Mouse (Mus musculus) embryonic facial prominence, embryonic 14.5 days (tissue): Measurements from ENCODE around the gene Syne4. TPM values are rescaled to one million over a fixed set of nuclear protein-coding genes. Genes with fewer than 3 reads are reported as not detected.
A peak's percentile ranks its signal among the peaks of the same experiment; 100 is the strongest.

Experiments
- ATAC-seq: fragments of 200-750 bp; cut with Nextera tagmentation; 2 replicates; pipeline ENCODE4 v1.8.0; 2017; ENCODE audit warnings: low read depth, moderate number of reproducible peaks, moderate TSS enrichment
- DNase-seq: peaks from one replicate; pipeline ENCODE4 v3.0.0-alpha.2; 2015; ENCODE audit warnings: low spot score
- H3K27ac ChIP-seq: fragments of 300-500 bp; sonication (generic); replicated peaks from 2 replicates; pipeline ENCODE4 v1.5.1; 2014; ENCODE audit warnings: low read depth, mild to moderate bottlenecking, low read length, moderate library complexity
- H3K27me3 ChIP-seq: fragments of 300-500 bp; sonication (generic); replicated peaks from 2 replicates; pipeline ENCODE4 v1.6.1; 2014; ENCODE audit warnings: low read length; ENCODE audit not compliant: control insufficient read depth, insufficient read depth
- H3K36me3 ChIP-seq: fragments of 300-500 bp; sonication (generic); 2 replicates; pipeline ENCODE4 v1.6.1; 2014; ENCODE audit warnings: low read length, mixed read lengths; ENCODE audit not compliant: control insufficient read depth, insufficient read depth
- H3K4me1 ChIP-seq: fragments of 300-500 bp; sonication (generic); 2 replicates; pipeline ENCODE4 v1.6.1; 2014; ENCODE audit warnings: antibody characterized with exemption, low read length; ENCODE audit not compliant: control insufficient read depth, insufficient read depth
- H3K4me2 ChIP-seq: fragments of 300-500 bp; sonication (generic); 2 replicates; pipeline ENCODE4 v1.6.1; 2014; ENCODE audit warnings: low read depth, mild to moderate bottlenecking, low read length, moderate library complexity, mixed read lengths
- H3K4me3 ChIP-seq: fragments of 300-500 bp; sonication (generic); 2 replicates; pipeline ENCODE4 v1.5.1; 2014; ENCODE audit warnings: low read depth, mild to moderate bottlenecking, low read length
- H3K9ac ChIP-seq: fragments of 300-500 bp; sonication (generic); 2 replicates; pipeline ENCODE4 v1.6.1; 2014; ENCODE audit warnings: low read depth, mild to moderate bottlenecking, low read length, moderate library complexity, mixed read lengths
- H3K9me3 ChIP-seq: fragments of 300-500 bp; sonication (generic); 2 replicates; pipeline ENCODE4 v1.6.1; 2016; ENCODE audit warnings: low read length; ENCODE audit not compliant: control insufficient read depth
- WGBS: fragments of 180-500 bp; shearing (Covaris S2); extraction: QIAGEN DNeasy Blood & Tissue Kit; methylation state at CpG from one replicate; pipeline ENCODE4 v1.1.7; 2014; 5-methylcytosine and 5-hydroxymethylcytosine counted together
- polyA plus RNA-seq: library from polyadenylated mRNA; unstranded; fragments of >200 nt; fragmentation: Nextera tagmentation; extraction: Ambion mirVana; gene quantifications from 2 replicates; pipeline ENCODE4 v1.2.1, GENCODE M21; 2014

The Syne4 gene
- polyA plus RNA-seq, 1 experiment from 2014 or later: 25.4 TPM

DNA sequence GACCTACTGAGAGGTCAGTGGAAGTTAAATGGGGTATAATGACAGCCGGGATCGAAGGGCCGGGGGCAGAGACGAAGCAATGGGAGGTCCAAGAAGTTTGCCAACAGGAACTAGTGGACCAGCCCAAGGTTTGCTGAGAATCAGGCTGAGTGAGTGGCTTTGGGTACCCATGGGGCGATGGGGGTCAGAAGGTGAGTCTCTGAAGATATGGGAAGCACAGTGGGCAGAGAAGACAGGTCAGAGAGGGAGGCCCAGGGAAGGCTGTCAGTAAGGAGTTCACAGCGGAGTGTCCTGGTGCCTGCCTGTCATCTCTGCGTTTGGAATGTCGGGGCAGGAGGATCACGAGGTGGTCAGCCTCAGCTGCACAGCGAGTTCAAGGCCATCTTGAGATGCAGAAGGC lies 13.8 kb downstream of the Syne4 start:
- Histone ChIP-seq H3K27ac (no peak overlapping the region), H3K4me2 (no peak overlapping the region), H3K9ac (no peak overlapping the region), H3K4me3 (no peak overlapping the region), H3K36me3 (no peaks in the 10 kb centered on the region), H3K4me1 (peaks cover 1% of the 10 kb centered on the region; the same call in 1 of the 2 replicates), H3K27me3 (no peaks in the 10 kb centered on the region), H3K9me3 (no peaks in the 10 kb centered on the region)
- DNase-seq: no peak
- 47% methylated on average over 10 of the region's 10 CpGs for WGBS
- no peak for ATAC-seq

DNA sequence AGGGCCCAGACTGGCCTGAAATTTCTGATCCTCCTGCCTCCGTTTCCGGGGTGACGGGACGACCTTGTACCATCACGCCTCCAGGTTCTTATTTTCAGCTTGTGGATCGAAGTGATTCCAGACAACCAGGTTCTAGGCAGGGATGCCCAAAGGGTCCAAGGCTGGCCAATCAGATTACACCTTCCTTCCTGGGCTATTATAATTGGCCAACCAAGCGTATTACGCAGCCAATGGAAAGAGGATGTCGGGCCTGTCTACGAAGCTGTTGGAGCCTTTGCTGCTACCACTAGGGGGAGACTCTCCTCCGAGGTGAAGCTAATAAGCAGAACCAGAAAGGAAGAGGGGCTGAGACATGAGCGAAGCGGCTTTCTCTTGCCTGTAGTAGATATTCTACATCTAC lies 17.3 kb downstream of the Syne4 start:
- Histone ChIP-seq H3K9ac (no peak overlapping the region), H3K4me3 (peak overlapping the region; percentile 8; the same call in 1 of the 2 replicates), H3K9me3 (no peaks in the 10 kb centered on the region), H3K4me2 (peak overlapping the region; percentile 26; the same call in 1 of the 2 replicates), H3K27me3 (peaks cover 6% of the 10 kb centered on the region), H3K27ac (no peak overlapping the region), H3K36me3 (no peaks in the 10 kb centered on the region), H3K4me1 (peaks cover 8% of the 10 kb centered on the region; the same call in 1 of the 2 replicates)
- 8% methylated on average over 13 of the region's 13 CpGs for WGBS
- ATAC-seq (peak; percentile 84), DNase-seq (peak; percentile 94)

GRCm38 (mm10) chr7:30332622-30333259 lies 18.1 kb downstream of the Syne4 start:
- 63% methylated on average over 18 of the region's 18 CpGs for WGBS
- H3K4me1 ChIP-seq: peaks cover 8% of the 10 kb centered on the region; the same call in 1 of the 2 replicates
- DNase-seq (no peak), ATAC-seq (no peak)
- no peaks in the 10 kb centered on the region for H3K36me3 ChIP-seq
- no peaks in the 10 kb centered on the region for H3K9me3 ChIP-seq
- peaks cover 6% of the 10 kb centered on the region for H3K27me3 ChIP-seq
- H3K4me2 ChIP-seq: no peak overlapping the region
- H3K4me3 ChIP-seq: no peak overlapping the region
- H3K9ac ChIP-seq: no peak overlapping the region
- no peak overlapping the region for H3K27ac ChIP-seq

- DNase-seq (peak; percentile 92), ATAC-seq (peak; percentile 55)
- H3K4me3 ChIP-seq: no peak overlapping the region
- H3K4me1 ChIP-seq: peaks cover 8% of the 10 kb centered on the region; the same call in 1 of the 2 replicates
- WGBS: 17% methylated on average over 4 of the region's 4 CpGs
- no peak overlapping the region for H3K4me2 ChIP-seq
- H3K27me3 ChIP-seq: peaks cover 6% of the 10 kb centered on the region
- no peak overlapping the region; the same call in 1 of the 2 replicates for H3K27ac ChIP-seq
- H3K9ac ChIP-seq: 0 out of 2 replicates have a peak overlapping the region, but pooled peaks have one; percentile 19
- no peaks in the 10 kb centered on the region for H3K9me3 ChIP-seq
- no peaks in the 10 kb centered on the region for H3K36me3 ChIP-seq
These were observed 18.8 kb downstream of the Syne4 start for GRCm38 (mm10) chr7:30333436-30333835.

- ATAC-seq: no peak
- 65% methylated on average over 5 of the region's 5 CpGs for WGBS
These were observed 20.0 kb downstream of the Syne4 start for GRCm38 (mm10) chr7:30334563-30334962.

GRCm38 (mm10) chr7:30335688-30336087 lies 21.1 kb downstream of the Syne4 start:
- Histone ChIP-seq H3K9me3 (no peaks in the 10 kb centered on the region), H3K4me3 (no peak overlapping the region)
- ATAC-seq: no peak

More at GRCm38 (mm10) chr7:30334563-30334962, 20.0 kb downstream of the Syne4 start:
- Histone ChIP-seq H3K27ac (no peak overlapping the region), H3K9ac (no peak overlapping the region), H3K27me3 (peaks cover 6% of the 10 kb centered on the region), H3K4me3 (no peak overlapping the region), H3K9me3 (no peaks in the 10 kb centered on the region), H3K4me2 (no peak overlapping the region), H3K4me1 (peaks cover 8% of the 10 kb centered on the region; the same call in 1 of the 2 replicates), H3K36me3 (no peaks in the 10 kb centered on the region)
- no peak for DNase-seq

DNA sequence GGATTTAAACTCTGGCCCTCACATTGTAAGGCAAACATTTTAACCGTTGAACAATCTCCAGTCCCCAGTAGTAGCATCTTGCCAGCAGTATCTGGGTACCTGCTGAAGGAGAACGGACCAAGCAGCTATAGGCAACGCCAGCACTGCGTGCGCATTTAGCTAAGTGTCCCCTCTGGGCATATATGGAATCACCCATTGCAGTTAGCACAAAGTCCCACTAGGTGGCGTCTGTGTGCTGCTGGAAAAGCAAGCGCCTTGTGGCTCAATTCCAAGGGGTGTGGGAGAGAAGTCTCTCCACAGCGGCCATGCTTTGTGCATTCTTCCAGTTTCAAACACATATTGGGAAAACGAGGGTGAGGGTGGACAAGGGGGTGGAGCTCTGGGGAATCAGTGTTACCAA lies 21.8 kb downstream of the Syne4 start:
- H3K36me3 ChIP-seq: no peaks in the 10 kb centered on the region
- H3K9ac ChIP-seq: no peak overlapping the region
- DNase-seq (peak; percentile 93), ATAC-seq (peak; percentile 9; the same call in 1 of the 2 replicates)
- no peak overlapping the region for H3K4me3 ChIP-seq
- H3K4me1 ChIP-seq: peaks cover 8% of the 10 kb centered on the region; the same call in 1 of the 2 replicates
- 5% methylated on average over 9 of the region's 9 CpGs for WGBS
- H3K4me2 ChIP-seq: no peak overlapping the region
- peaks cover 6% of the 10 kb centered on the region for H3K27me3 ChIP-seq
- no peaks in the 10 kb centered on the region for H3K9me3 ChIP-seq
- no peak overlapping the region for H3K27ac ChIP-seq

More at GRCm38 (mm10) chr7:30335688-30336087, 21.1 kb downstream of the Syne4 start:
- H3K27me3 ChIP-seq: peaks cover 6% of the 10 kb centered on the region
- H3K4me1 ChIP-seq: peaks cover 8% of the 10 kb centered on the region; the same call in 1 of the 2 replicates
- H3K36me3 ChIP-seq: no peaks in the 10 kb centered on the region
- 79% methylated on average over 6 of the region's 6 CpGs for WGBS
- no peak for DNase-seq
- H3K4me2 ChIP-seq: no peak overlapping the region
- no peak overlapping the region for H3K27ac ChIP-seq
- no peak overlapping the region for H3K9ac ChIP-seq

GRCm38 (mm10) chr7:30339432-30340109 lies 25.0 kb downstream of the Syne4 start:
- Histone ChIP-seq H3K4me1 (no peaks in the 10 kb centered on the region), H3K36me3 (no peaks in the 10 kb centered on the region), H3K27ac (no peak overlapping the region), H3K4me3 (no peak overlapping the region), H3K9ac (no peak overlapping the region), H3K27me3 (peaks cover 6% of the 10 kb centered on the region), H3K9me3 (no peaks in the 10 kb centered on the region), H3K4me2 (no peak overlapping the region)
- ATAC-seq (no peak), DNase-seq (no peak)
- 71% methylated on average over 5 of the region's 5 CpGs for WGBS
